ENCODE assay signal across 21 mouse cellular contexts in genomic region chr7:70859957-70860356, GRCm38 (mm10).
"Had no signal": no experiment of that assay in that cellular context is flagged by ENCODE, and none has a peak within 500 bp of the region (broad histone marks: within the 10 kb centered on the region; RNA-seq: fewer than 3 reads in every experiment).

No protein-coding gene starts in this region.

- H3K4me1 ChIP-seq: limb, embryonic 10.5 days; liver, embryonic 12.5 days; liver, embryonic 15.5 days; lung, embryonic 15.5 days; megakaryocyte, embryonic 14.5 days; midbrain, embryonic 10.5 days; stomach, embryonic 15.5 days had no signal

- H3K9ac ChIP-seq: limb, embryonic 13.5 days; liver, embryonic 12.5 days; liver, embryonic 15.5 days; lung, embryonic 15.5 days; stomach, embryonic 15.5 days had no signal

- H3K4me3 ChIP-seq: layer of hippocampus, adult 2 months; limb, embryonic 10.5 days; limb, embryonic 13.5 days; liver, embryonic 12.5 days; liver, embryonic 15.5 days; lung, embryonic 15.5 days; megakaryocyte, embryonic 14.5 days; midbrain, embryonic 10.5 days; stomach, embryonic 15.5 days had no signal

- DNase-seq: kidney, postnatal 25 days; layer of hippocampus, adult 9-11 months; liver; lung, adult 18-20 months; lung, postnatal 10 days; lung, postnatal 36 days; midbrain, embryonic 14.5 days; retina, postnatal 1 day; right cerebral cortex, postnatal 25 days; spleen, adult 18-20 months; thymus, postnatal 25 days had no signal

- H3K36me3 ChIP-seq: limb, embryonic 10.5 days; limb, embryonic 13.5 days; liver, embryonic 12.5 days; liver, embryonic 15.5 days; lung, embryonic 15.5 days; midbrain, embryonic 10.5 days; stomach, embryonic 15.5 days had no signal

- H3K9me3 ChIP-seq: limb, embryonic 10.5 days; limb, embryonic 13.5 days; liver, embryonic 12.5 days; liver, embryonic 15.5 days; lung, embryonic 15.5 days; midbrain, embryonic 10.5 days; stomach, embryonic 15.5 days had no signal

- H3K27me3 ChIP-seq: liver, embryonic 12.5 days; liver, embryonic 15.5 days; lung, embryonic 15.5 days; megakaryocyte, embryonic 14.5 days; stomach, embryonic 15.5 days had no signal

- H3K4me2 ChIP-seq: limb, embryonic 13.5 days; liver, embryonic 12.5 days; liver, embryonic 15.5 days; lung, embryonic 15.5 days; stomach, embryonic 15.5 days had no signal

- ATAC-seq: intestine, postnatal 0 days; liver, embryonic 12.5 days had no signal

- H3K27ac ChIP-seq: layer of hippocampus, adult 2 months; limb, embryonic 10.5 days; limb, embryonic 13.5 days; liver, embryonic 12.5 days; liver, embryonic 15.5 days; lung, embryonic 15.5 days; midbrain, embryonic 10.5 days; stomach, embryonic 15.5 days had no signal
